Mouse (Mus musculus) CD4-positive helper T cell, adult 2 months (primary cell): Measurements from ENCODE around the gene Arl15.

Source experiments
- DNase-seq: peaks from one replicate; pipeline ENCODE4 v3.0.0-alpha.2; 2012; ENCODE audit warnings: low read depth, missing footprints, low spot score

Arl15 gene

GRCm38 (mm10) chr13:113800246-113800645 lies 5.9 kb downstream of the Arl15 start:
- no peak for DNase-seq

DNA sequence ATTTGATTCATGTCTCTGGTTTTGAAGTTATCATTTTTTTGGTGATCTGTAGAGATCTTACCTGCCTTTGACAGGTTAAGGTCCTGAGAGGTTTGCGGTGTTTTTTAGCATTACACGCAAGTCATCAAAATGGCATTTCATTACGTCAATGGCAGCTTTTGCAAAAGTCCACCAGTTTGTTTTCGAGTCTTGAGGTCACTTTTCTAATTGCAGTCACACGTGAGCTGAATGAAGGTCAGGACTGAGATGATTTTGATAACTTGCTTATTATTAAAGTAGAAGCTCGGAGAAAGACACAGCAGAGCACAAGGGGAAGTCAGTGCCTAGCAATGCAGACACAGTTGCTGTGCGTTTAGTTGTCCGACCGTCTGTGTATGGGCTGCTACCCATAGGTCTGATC lies 8.3 kb downstream of the Arl15 start:
- no peak for DNase-seq

DNA sequence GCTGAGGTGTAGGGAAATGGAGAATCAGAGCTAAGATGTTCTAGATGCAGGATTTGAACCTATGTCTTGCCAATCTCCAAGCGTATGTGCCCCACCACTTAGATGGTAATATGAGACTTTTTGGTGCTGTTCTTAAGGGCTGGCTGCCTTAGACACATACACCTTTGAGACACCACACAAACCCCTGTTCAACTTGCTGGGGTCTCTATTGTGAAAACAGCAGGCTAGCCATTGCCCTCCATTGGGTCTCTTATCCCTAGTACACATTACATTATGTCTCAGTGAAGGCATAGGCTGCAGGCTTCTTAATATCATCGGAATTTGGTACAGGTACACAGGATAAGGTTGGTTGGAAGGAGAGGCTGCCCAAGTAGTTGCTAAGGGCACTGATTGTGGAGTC lies 16.8 kb downstream of the Arl15 start:
- DNase-seq: no peak

DNA sequence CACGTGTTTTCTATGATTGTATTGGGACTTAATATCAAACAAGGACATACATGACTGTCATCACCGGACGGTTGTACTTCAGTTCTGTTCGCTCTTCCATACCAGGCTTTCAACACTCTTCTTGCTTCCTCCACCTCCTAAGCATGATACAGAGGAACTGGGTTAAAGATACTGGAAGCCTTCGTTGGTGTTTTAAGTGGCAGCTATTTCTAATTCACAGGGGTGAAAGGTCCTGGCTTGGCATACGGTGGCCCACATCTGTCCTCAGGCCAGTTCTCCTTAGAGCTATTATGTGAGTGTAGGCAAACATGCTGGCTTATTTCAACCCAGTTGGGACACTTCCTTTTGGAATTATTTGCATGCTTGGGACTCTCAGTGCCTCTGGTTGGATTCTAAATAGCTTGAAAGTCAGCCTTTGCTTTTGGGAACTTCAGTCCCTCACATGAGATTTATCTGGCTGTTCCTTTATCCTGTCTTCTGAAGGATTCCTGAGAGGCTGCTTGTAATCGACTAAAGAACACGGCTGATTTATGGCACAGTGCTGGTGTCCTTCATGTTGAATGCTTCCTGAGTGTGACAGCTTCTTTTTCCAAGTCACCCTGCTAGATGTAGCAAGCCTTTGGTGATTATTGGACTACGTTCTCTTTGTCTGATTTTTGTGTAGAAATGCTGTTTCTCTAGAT lies 17.7 kb downstream of the Arl15 start:
- DNase-seq: no peak

- no peak for DNase-seq
Measured at GRCm38 (mm10) chr13:113812593-113812975, 18.3 kb downstream of the Arl15 start.

GRCm38 (mm10) chr13:113814121-113814520 lies 19.8 kb downstream of the Arl15 start:
- no peak for DNase-seq

- peak; percentile 35 for DNase-seq
Measured at GRCm38 (mm10) chr13:113815697-113816420, 21.6 kb downstream of the Arl15 start.

GRCm38 (mm10) chr13:113816421-113816810 lies 22.1 kb downstream of the Arl15 start:
- no peak for DNase-seq

GRCm38 (mm10) chr13:113819006-113819405 lies 24.7 kb downstream of the Arl15 start:
- DNase-seq: no peak

DNA sequence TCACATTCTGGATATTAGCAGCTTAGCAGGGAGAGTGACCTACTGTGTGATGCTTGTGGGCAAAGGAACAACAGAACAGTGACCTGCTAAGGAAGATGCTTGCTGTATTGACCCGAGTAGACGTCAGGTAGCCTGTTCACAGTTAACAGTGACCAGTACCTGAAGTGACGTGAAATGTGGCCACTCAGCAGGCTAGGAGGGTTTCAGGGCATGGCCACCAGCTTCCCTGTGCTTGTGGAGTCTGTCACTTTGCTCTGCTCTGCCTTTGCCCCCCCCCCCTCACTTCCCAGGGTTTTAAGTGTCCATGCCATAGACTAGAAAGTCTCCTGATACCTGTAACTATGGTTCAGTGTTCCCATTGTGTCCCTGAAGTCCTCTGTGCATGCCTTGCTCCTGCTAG lies 25.9 kb downstream of the Arl15 start:
- DNase-seq: no peak

DNA sequence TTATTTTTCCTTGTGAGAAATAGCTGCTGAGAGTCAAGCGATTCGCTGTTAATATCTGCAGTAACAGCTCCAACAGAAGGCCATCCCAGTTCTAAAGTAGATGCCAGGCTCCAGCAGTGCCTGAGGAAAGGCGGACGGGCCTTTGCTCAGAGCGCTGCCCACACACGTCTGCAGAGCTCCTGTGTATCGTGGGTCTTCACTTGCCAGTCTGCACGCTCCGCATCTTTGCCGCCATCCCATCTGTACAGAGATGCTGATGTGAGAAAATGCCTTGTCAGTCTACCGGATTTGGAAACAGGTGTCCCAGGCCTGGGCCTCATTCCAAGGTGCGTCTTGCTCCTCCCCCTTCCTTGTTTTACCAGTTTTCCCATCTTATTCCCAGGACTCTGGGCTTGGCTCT lies 27.6 kb downstream of the Arl15 start:
- DNase-seq: no peak

GRCm38 (mm10) chr13:113824027-113824426 lies 29.7 kb downstream of the Arl15 start:
- no peak for DNase-seq

DNA sequence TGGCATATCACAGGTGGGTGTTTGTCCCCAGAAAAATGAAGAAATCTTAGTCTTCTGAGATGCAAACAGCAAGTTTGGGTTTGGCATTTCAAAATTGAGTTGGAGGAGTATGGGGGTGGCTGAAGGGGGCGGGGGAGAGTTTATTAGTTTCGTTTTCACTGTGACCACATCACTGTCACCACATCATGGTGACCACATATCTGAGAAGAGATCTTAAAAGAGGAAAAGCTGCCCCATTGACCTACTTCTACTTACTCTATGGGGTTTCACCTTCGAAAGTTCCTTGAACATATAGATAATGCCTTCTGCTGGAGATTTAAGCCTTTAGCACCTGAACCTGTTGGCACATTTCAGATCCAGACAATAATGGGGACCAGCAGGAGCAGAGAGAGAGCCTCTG lies 34.3 kb downstream of the Arl15 start:
- DNase-seq: peak; percentile 64

- DNase-seq: peak; percentile 70
Measured at GRCm38 (mm10) chr13:113829079-113829478, 34.8 kb downstream of the Arl15 start.

DNA sequence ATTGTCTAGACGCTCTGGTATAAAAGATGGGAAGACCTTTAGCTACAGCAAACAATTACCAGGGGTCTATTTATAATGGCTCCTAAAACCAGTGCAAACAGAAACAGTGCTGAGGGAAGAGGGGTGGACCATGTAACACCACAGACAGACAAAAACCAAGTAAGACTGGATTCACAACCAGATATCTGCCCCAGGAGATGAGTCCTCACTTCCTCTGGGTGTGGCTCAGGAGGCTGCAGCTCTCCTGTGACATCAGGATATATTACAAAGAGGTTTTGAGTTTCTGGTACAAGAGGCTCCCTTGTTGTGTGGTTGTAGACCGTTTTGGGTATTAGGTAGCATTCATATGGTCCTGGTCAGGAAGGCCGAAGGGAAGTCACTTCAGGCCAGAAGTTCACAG lies 36.5 kb downstream of the Arl15 start:
- no peak for DNase-seq

- DNase-seq: no peak
Measured at GRCm38 (mm10) chr13:113832947-113833346, 38.6 kb downstream of the Arl15 start.

DNA sequence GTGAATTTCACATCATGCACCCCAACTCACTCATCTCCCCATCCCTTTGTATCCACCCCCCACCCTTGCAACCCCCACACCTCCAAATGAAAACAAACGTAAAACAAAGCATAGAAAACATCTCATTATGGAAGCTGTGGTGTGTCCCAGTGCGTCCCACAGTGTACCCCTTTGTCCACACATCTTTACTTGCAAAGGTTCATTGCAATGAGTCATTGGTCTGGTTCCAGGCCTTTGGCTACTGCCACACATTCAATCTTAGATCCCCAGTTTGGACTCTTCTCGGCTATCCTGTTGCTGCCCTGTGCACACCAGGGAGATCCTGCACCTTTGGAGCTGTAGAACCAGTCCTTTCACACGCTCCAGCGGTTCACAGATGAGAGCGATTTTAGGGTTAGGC lies 41.6 kb downstream of the Arl15 start:
- no peak for DNase-seq

GRCm38 (mm10) chr13:113838601-113839576 lies 44.6 kb downstream of the Arl15 start:
- DNase-seq: no peak

GRCm38 (mm10) chr13:113840421-113840820 lies 46.1 kb downstream of the Arl15 start:
- DNase-seq: no peak

DNA sequence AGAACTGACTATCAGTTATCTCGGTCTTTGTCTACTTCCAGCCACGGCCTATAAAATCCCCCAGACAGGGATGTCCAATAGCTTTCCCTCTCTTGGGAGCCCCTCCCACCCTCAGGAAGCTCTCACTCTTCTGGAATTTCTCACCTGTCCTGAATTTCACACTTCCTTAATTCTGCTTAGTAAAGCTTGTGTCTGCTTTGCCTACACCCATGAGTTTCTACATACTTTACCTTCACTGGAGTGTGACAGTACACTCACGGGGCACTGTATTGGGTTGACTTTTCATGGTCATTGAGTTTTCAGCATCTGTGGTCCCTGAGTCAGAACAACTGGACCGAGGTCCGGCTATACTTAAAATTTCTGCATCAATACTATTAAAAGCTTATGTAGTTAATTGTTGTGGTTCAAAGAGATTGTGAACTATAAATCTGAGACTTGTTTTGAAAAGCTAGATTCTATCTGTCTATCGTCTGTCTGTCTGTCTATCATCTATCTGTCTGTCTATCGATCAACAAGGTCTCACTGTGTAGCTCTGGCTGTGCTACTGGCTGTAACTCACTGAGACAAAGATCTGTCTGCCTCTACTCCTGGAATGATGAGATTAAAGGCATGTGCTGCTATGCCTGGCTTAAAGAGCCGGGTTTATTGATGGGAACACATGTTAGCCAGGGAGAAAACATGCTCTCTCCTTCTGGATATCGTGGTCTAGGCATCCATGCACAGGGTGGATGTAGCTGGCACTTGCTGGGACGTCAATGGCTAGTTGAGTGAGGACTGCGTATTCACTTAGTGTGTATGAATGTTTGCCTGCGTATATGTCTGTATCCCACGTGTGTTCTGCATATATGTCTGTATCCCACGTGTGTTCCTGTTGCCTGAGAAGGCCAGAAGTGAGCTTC lies 48.4 kb downstream of the Arl15 start:
- DNase-seq: no peak

GRCm38 (mm10) chr13:113843310-113843649 lies 49.0 kb downstream of the Arl15 start:
- no peak for DNase-seq
